ENCODE assay signal across 7 mouse cellular contexts in the genomic region with DNA sequence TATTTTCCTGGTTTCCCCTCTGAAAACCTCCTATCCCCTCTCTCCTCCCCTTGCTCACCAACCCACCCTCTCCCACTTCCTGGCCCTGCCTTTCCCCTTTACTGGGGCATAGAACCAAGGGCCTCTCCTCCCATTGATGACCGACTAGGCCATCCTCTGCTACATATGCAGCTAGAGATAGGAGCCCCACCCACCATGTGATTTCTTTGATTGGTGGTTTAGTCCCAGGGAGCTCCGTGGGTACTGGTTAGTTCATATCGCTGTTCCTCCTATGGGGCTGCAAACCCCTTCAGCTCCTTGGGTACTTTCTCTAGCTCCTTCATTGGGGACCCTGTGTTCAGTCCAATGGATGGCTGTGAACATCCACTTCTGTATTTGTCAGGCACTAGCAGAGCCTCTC.
DNase-seq lines count a peak whose midpoint lies in the region; ATAC-seq lines count a peak whose summit lies in the region.
"Not testable (repeated sequence)": the region's sequence is repeated elsewhere in the genome, so short reads cannot be mapped to it uniquely, and the experiment has no call there.

No protein-coding gene starts in this region.

- WGBS in liver, embryonic 13.5 days (ENCODE audit: insufficient replicate concordance): 12% methylated on average over 3 of the region's 3 CpGs
- 23% methylated on average over 3 of the region's 3 CpGs for WGBS in liver, embryonic 16.5 days (ENCODE audit: insufficient replicate concordance)

- H3K9ac ChIP-seq in liver, embryonic 13.5 days; liver, embryonic 16.5 days (ENCODE audit: low read depth, low read length): not testable (repeated sequence)

- ATAC-seq in liver, embryonic 13.5 days (ENCODE audit: low read depth): peak; percentile 89
- peak; percentile 89 for ATAC-seq in liver, embryonic 16.5 days (ENCODE audit: low read depth)

- H3K4me1 ChIP-seq in liver, embryonic 13.5 days (replicated peaks): peaks cover 58% of the 10 kb centered on the region
- peaks cover 26% of the 10 kb centered on the region for H3K4me1 ChIP-seq in liver, embryonic 16.5 days (ENCODE audit: control insufficient read depth, low read depth, low read length)

- not testable (repeated sequence) for H3K36me3 ChIP-seq in liver, embryonic 13.5 days; liver, embryonic 16.5 days (ENCODE audit: control insufficient read depth, insufficient read depth)

- H3K9me3 ChIP-seq in liver, embryonic 13.5 days (replicated peaks); liver, embryonic 16.5 days (replicated peaks; ENCODE audit: control insufficient read depth, low read length): not testable (repeated sequence)

- peak overlapping the region; percentile 75 for H3K27ac ChIP-seq in liver, embryonic 13.5 days
- H3K27ac ChIP-seq in liver, embryonic 16.5 days (ENCODE audit: low read length): not testable (repeated sequence)

- DNase-seq in MEL-GATA-1-ER (ENCODE audit: extremely low read depth, low read depth) (peak; percentile 24), liver (peak; percentile 75)
- peak; percentile 69 for DNase-seq in c-Kit-positive CD71-positive TER-119-positive erythroid progenitor cells, embryonic 14.5 days (ENCODE audit: low spot score)
- DNase-seq in heart, adult 11 months: peak; percentile 73
- DNase-seq in liver, embryonic 13.5 days: peak; percentile 72
- peak; percentile 24 to 39 for DNase-seq in spleen, postnatal 36 days (ENCODE audit: low spot score in 2 of 2)

- not testable (repeated sequence) for H3K27me3 ChIP-seq in liver, embryonic 13.5 days; liver, embryonic 16.5 days (ENCODE audit: control insufficient read depth, insufficient read depth, low read depth, low read length)

- peak overlapping the region; percentile 41 for H3K4me2 ChIP-seq in liver, embryonic 13.5 days
- H3K4me2 ChIP-seq in liver, embryonic 16.5 days (ENCODE audit: low read depth, low read length): peak overlapping the region; percentile 32; the same call in 1 of the 2 replicates

- H3K4me3 ChIP-seq in liver, embryonic 13.5 days (replicated peaks); liver, embryonic 16.5 days (ENCODE audit: low read depth, low read length): not testable (repeated sequence)

Comparison
In these comparisons a context has a peak if more than half of its experiments do, and no peak if none do; other contexts are left out.
1. DNase-seq: peak in every context shown above with its lines; median percentile 75 in liver; 73 in heart, adult 11 months; 72 in liver, embryonic 13.5 days; 69 in c-Kit-positive CD71-positive TER-119-positive erythroid progenitor cells, embryonic 14.5 days; 32 in spleen, postnatal 36 days; 24 in MEL-GATA-1-ER.